ENCODE assay signal across 8 mouse cellular contexts in genomic region chr3:54352891-54353652, GRCm38 (mm10). TPM values are rescaled to one million over a fixed set of nuclear protein-coding genes. Genes with fewer than 3 reads are reported as not detected.
DNase-seq lines count a peak whose midpoint lies in the region; ATAC-seq and TF ChIP-seq lines count a peak whose summit lies in the region.

No protein-coding gene starts in this region.

- WGBS in hindbrain, embryonic 10.5 days, result 32% methylated on average over 9 of the region's 9 CpGs
- 36% methylated on average over 9 of the region's 9 CpGs for WGBS in hindbrain, embryonic 12.5 days
- WGBS in forebrain, postnatal 0 days, result 30% methylated on average over 9 of the region's 9 CpGs

- H3K9ac ChIP-seq in hindbrain, embryonic 12.5 days, result no peak overlapping the region
- H3K9ac ChIP-seq in forebrain, postnatal 0 days, result no peak overlapping the region

- no peak overlapping the region for H3K4me2 ChIP-seq in hindbrain, embryonic 12.5 days (replicated peaks)
- no peak overlapping the region for H3K4me2 ChIP-seq in forebrain, postnatal 0 days (ENCODE audit: low read depth)

- H3K36me3 ChIP-seq in hindbrain, embryonic 10.5 days, result no peaks in the 10 kb centered on the region
- H3K36me3 ChIP-seq in hindbrain, embryonic 12.5 days, result no peaks in the 10 kb centered on the region
- no peaks in the 10 kb centered on the region for H3K36me3 ChIP-seq in forebrain, postnatal 0 days (ENCODE audit: insufficient read depth)

- no peak overlapping the region for H3K27ac ChIP-seq in hindbrain, embryonic 10.5 days
- H3K27ac ChIP-seq in hindbrain, embryonic 12.5 days, result no peak overlapping the region
- H3K27ac ChIP-seq in forebrain, postnatal 0 days (ENCODE audit: low read depth, low read length), result no peak overlapping the region
- no peak overlapping the region for H3K27ac ChIP-seq in left cerebral cortex, adult 2 months

- intact Hi-C loops in left cerebral cortex, adult 2 months (cut with DNase I), result loop anchor here (1.0 kb wide), 2 partner anchors 319 to 618 kb away; no protein-coding TSS in a partner anchor

- TF ChIP-seq CTCF in forebrain, postnatal 0 days (IDR thresholded peaks at IDR 0.05; ENCODE audit: low read depth), result peak; percentile 73
- peak; percentile 89 for TF ChIP-seq CTCF in left cerebral cortex, adult 2 months (IDR thresholded peaks at IDR 0.05)

- DNase-seq in hindbrain, embryonic 10.5 days (ENCODE audit: low spot score), result peak; percentile 61
- DNase-seq in c-Kit-positive CD71-negative TER-119-negative erythroid progenitor cells, embryonic 14.5 days (ENCODE audit: low read depth), result peak; percentile 26
- DNase-seq in forebrain, postnatal 0 days, result peak; percentile 62
- DNase-seq in left cerebral cortex, adult 2 months (ENCODE audit: extremely low spot score in 1 of 2, low spot score in 2 of 2), result peak; percentile 70 to 86
- DNase-seq in natural killer cell, adult 2 months (ENCODE audit: low spot score in 2 of 2), result peak; percentile 0 to 30
- peak; percentile 90 for DNase-seq in testis, postnatal 10 days (ENCODE audit: low spot score)

- H3K9me3 ChIP-seq in hindbrain, embryonic 10.5 days, result no peaks in the 10 kb centered on the region
- H3K9me3 ChIP-seq in hindbrain, embryonic 12.5 days (replicated peaks), result no peaks in the 10 kb centered on the region
- H3K9me3 ChIP-seq in forebrain, postnatal 0 days (ENCODE audit: low read length), result no peaks in the 10 kb centered on the region

- no peaks in the 10 kb centered on the region for H3K27me3 ChIP-seq in hindbrain, embryonic 10.5 days (ENCODE audit: insufficient read depth, poor library complexity, severe bottlenecking)
- no peaks in the 10 kb centered on the region; the same call in none of the 2 replicates for H3K27me3 ChIP-seq in hindbrain, embryonic 12.5 days
- no peaks in the 10 kb centered on the region for H3K27me3 ChIP-seq in forebrain, postnatal 0 days (ENCODE audit: insufficient read depth, low read length)

- no peaks in the 10 kb centered on the region for H3K4me1 ChIP-seq in hindbrain, embryonic 10.5 days (replicated peaks)
- no peaks in the 10 kb centered on the region for H3K4me1 ChIP-seq in hindbrain, embryonic 12.5 days
- H3K4me1 ChIP-seq in forebrain, postnatal 0 days (ENCODE audit: insufficient read depth), result 0 out of 2 replicates have a peak, but pooled peaks cover 8% of the 10 kb centered on the region

- no peak overlapping the region for H3K4me3 ChIP-seq in hindbrain, embryonic 10.5 days
- no peak overlapping the region for H3K4me3 ChIP-seq in hindbrain, embryonic 12.5 days
- no peak overlapping the region for H3K4me3 ChIP-seq in forebrain, postnatal 0 days (ENCODE audit: low read depth, low read length)
- no peak overlapping the region for H3K4me3 ChIP-seq in left cerebral cortex, adult 2 months

- ATAC-seq in hindbrain, embryonic 12.5 days (ENCODE audit: low FRiP score), result no peak
- peak; percentile 54; the same call in 1 of the 2 replicates for ATAC-seq in forebrain, postnatal 0 days
- peak; percentile 76 for ATAC-seq in inflammation-experienced regulatory T-cells, adult 6 months

RNA-seq across cellular contexts. Expression of gene Postn, which starts 7.8 kb away (rescaled TPM):
- 13.4 and 14.1 TPM in 2 replicates for polyA plus RNA-seq in hindbrain, embryonic 10.5 days (2016; fragmentation: Nextera tagmentation; extraction: Ambion mirVana)
- polyA plus RNA-seq in hindbrain, embryonic 12.5 days (2016; fragmentation: Nextera tagmentation; extraction: Ambion mirVana), result 42.2 and 64.5 TPM in 2 replicates
- total RNA-seq in forebrain, postnatal 0 days (2014; rRNA removed), result 18.4 and 35.0 TPM in 2 replicates
- 10.4 and 16.3 TPM in 2 replicates for polyA plus RNA-seq in forebrain, postnatal 0 days (2015; fragmentation: Nextera tagmentation; extraction: Ambion mirVana)
- not detected for polyA plus RNA-seq in inflammation-experienced regulatory T-cells, adult 6 months (2017; shearing (Covaris generic))
- total RNA-seq in left cerebral cortex, adult 2 months (2021), result 1 to 10 TPM; 3.2 TPM

Comparison
In these comparisons a context has a peak if more than half of its experiments do, and no peak if none do; other contexts are left out.
1. DNase-seq: peak in every context shown above with its lines; median percentile 90 in testis, postnatal 10 days; 78 in left cerebral cortex, adult 2 months; 62 in forebrain, postnatal 0 days; 61 in hindbrain, embryonic 10.5 days; 26 in c-Kit-positive CD71-negative TER-119-negative erythroid progenitor cells, embryonic 14.5 days; 15 in natural killer cell, adult 2 months.
2. RNA of gene Postn, which starts 7.8 kb away (polyA plus RNA-seq): 42.2 to 64.5 TPM in hindbrain, embryonic 12.5 days, 13.4 to 14.1 TPM in hindbrain, embryonic 10.5 days and 10.4 to 16.3 TPM in forebrain, postnatal 0 days; not detected in inflammation-experienced regulatory T-cells, adult 6 months; every median in the first group is over 10 times any median in the second.